Mouse (Mus musculus): Measurements from ENCODE around the gene Zfp948.

DNA sequence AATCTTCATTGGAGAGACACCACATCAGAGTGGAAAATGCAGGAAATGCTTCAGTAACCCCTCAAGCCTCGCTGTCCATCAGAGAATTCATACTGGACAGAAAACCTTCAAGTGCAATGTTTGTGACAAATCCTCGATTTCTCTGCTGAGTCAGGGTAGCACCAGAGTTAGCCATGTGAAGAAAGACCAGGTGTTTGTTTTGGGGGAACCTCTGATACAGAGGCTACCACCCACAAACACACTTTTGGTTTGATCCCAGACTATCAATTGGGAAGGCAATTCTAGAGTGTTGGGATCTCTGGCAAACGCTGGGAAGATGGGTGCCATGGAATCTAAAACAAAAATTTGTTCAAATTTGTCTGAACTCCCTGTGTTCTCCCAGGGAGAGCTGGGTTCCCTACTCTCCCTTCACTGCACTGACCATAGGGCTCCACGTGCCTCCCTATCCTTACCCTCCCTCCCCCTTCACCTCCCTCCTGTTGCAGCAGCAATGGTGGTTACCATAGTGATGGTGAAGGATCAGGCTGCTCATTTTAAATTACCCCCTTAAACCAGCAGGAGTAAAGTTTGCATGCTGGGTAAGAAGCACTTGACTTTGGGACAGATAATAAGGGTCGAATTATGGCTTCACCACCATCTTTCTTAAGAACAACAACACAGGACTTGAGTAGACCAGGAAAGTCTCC lies 36.0 kb upstream of the Zfp948 start:
- no peak for TF ChIP-seq CTCF (IDR thresholded peaks at IDR 0.05; ENCODE audit: low read depth, low read length)
- TF ChIP-seq POLR2A (IDR thresholded peaks at IDR 0.05; ENCODE audit: borderline replicate concordance, low read depth, low read length): no peak
